Mouse (Mus musculus): ENCODE results near the gene Gfra1.

Gfra1 gene

DNA sequence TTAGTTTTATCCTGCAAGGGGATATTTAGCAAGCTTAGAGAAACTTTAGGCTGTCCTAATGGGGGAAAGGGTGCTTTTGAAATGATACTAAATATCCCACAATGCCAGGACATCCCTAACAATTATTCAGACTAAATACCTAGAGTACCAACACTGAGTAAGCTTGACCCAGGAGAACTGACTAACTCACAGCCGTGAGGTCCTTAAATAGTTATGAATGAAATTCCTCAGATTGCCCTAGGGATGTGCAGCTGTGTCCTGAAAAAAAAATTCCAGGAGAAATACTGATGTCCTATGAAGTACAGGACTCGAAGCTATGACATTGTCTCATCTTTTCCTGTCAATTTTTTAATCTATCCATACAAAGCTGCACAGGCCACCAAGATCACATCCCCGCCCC lies 201.5 kb downstream of the Gfra1 start:
- no peak for DNase-seq (ENCODE audit: low spot score)

DNA sequence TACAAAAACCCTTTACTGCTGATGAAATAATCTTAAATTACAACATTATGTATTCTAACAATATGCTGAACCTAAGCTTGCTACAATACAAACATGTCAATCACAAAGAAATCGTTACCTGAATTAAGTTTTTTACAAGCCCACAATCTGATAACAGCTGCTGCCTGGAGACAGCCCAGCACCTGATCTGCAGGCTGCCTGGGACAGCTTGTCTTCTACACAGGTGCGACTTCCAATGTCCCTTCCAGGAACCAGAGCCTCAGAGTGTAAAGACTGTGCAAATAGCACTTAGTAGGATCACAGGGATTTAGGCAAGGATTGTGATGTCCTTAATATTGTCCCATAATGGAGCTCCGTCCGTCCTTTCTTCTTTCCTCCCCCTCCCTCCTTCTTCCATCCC lies 204.0 kb downstream of the Gfra1 start:
- DNase-seq (ENCODE audit: low spot score), result no peak

DNA sequence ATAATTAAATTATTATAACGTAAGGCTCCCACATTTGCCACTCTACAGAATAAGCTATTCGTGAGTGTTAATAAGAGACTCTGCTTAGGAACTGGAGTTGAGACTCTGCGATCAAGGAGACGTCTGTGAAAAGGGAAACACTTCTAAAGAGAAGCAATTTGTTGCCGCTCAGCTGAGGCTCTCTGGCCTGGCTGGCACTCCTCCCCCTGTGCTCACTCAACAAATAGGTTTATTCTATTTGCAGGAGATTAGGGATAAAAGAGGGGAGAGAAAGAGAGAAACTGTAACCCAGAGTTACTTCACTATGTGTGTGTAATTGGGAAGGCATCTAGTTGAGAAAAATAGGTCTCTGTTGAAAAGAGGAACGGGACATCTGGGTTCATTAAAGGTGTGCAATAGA lies 204.6 kb downstream of the Gfra1 start:
- DNase-seq (ENCODE audit: low spot score), result no peak

DNA sequence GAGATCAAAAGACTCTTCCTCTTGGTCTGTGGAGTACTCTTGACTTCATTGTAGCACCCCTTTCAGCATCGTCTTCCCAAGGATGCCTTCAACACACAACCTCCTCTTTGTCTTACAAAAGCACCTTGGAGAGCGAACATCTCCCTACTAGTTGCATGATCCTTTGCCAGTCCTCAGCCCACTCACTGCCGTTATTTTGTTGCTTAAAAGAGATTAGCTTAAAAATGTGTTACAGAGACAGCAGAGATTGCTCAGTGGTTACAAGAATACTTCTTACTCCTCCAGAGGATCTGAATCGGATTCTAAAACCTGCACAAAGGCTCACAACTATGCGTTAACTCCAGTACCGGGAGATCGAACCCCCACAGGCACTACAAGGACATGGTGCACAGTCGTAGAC lies 205.5 kb downstream of the Gfra1 start:
- no peak for DNase-seq (ENCODE audit: low spot score)

DNA sequence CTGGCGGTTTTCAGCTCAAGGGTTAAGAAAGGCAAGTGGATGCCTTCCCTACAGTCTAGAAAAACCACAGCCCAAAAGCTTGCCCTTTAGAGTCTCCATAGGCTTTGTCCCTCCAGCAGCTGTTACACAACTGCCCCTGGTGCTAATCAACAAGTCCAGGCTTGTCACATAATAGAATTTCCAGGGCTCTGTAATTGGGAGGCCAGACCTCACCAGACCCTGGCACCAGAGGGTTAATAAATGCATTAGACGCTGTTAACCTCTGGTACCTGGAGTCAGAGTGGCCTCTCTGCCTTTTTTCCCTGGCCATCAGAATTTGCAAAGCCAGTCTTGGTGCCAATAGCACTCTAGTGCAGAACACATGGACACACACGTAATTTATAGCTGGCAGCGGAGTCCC lies 211.6 kb downstream of the Gfra1 start:
- no peak for DNase-seq (ENCODE audit: low spot score)

DNA sequence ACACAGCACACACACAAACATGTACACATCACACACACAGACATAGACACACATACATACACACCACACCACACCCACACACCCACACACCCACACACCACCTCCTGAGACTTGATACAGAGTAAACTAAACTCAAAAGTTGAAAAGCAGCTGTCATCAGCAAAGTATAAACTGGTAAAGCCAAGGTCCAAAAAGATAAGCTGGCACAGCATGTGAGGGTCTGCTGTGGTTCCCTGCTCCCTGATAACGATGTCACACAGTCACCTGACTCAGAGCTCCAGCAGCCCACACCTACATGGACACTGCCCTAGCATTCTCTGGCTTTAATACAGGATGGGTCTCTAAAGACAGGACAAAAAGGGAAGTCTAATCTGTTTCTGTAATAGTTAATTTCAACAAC lies 212.1 kb downstream of the Gfra1 start:
- no peak for DNase-seq (ENCODE audit: low spot score)

DNA sequence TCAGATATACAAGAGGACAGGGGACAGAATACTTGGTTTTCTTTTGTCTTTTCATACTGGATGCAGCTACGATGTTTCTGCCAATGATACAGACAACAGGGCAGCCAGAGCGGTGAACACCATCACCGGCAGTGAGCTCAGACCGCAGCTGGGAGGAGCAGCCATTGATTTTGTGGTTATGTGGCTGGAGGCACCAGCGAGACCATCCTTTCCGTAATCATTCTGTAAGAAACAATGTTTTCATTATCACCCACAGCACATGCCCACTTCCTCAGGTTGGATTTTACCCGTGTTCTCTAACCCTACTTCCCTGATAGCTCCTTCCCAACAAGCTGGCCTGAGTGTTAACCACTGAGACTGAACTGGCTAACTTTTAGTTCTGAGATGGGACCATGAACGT lies 217.4 kb downstream of the Gfra1 start:
- no peak for DNase-seq (ENCODE audit: low spot score)

DNA sequence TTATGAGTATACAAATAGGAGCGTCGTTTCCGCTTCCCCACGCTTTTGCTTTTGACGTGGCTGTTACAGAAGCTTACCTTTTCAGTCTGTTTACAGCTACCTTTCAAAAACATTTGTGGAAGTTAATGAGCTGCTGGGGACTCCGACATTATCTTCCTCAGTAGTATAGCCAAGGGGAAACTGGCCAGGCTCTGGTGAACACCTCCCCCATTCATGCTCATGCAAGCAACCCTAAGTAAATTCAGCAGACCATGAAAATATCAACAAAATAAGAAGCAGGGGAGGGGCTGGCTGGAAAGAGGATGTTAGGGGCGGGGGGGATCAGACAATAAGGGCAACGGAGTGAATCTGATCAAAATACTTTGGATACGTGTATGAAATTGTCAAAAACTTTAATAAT lies 228.0 kb downstream of the Gfra1 start:
- DNase-seq (ENCODE audit: low spot score), result no peak

DNA sequence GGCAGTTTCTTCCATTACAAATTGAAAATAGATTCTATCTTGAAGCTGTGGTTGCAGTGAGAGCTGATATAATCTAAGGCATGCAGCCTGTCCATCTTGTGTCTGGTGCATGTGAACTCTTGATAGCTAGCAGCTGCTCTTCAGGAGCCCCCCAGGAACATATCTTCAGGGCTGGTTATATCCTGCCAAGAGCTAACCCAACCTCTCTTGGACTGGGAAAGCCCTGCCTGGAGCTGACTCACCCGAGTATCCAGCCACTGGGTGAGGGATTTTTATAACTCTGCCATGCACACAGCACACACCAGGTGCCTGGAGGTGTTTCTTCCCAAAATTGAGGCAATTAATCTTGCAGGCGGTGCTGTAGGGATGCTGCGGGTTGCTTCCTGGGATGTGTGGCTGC lies 228.8 kb downstream of the Gfra1 start:
- no peak for DNase-seq (ENCODE audit: low spot score)

DNA sequence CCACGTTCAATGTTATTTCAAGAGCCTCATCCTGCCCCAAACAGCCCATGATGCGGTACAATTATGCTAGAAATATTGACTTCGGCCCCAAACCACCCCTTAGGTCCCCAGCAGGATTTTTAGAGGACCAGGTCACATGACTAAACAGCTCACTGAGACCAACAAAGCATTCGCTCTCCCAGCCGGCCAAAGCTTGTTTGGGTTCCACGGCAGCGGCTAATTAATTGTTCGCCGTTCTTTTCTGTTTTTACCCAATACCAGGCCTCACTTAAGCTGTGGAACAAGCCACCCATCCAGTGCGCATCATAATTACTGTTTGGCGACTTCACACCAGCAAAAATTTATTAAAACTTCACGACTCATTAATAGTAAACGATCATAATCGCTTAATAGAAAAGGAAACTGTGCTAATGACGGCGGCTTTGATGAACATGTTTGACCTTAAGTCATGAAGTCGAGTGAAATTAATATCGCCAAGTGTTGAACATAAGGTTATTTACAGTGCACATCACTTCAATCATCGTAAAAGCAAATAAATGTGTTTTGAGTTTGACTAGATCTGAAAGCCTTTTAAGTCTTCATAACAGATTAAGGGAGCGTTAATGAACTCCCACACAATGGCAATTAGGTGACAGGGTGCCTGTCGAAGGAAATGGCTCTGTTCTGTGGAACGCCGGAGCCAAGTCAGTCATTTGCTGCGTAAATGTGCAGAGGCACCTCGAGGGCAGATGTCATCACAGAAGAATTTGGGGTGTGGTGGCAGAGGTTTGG lies 235.5 kb downstream of the Gfra1 start:
- DNase-seq (ENCODE audit: low spot score), result no peak

DNA sequence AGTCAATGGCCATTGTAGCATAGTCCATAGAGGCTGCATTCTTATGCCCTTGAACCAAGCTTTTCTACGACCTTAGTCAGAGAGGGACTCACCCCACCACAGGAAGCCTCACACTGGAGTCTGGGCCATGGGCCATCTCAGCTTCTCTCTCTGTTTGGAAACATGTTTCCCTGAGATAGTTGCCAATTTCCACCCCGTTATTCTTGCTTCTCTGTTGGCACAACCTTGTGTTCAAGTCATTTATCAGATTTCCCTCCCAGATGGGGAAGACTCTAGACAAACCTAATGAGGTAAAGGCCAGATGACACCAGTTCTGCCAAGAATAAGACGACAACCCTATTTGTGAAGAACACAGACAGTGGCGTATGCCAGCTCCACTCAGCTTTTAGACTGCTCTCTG lies 238.1 kb downstream of the Gfra1 start:
- DNase-seq (ENCODE audit: low spot score), result no peak

DNA sequence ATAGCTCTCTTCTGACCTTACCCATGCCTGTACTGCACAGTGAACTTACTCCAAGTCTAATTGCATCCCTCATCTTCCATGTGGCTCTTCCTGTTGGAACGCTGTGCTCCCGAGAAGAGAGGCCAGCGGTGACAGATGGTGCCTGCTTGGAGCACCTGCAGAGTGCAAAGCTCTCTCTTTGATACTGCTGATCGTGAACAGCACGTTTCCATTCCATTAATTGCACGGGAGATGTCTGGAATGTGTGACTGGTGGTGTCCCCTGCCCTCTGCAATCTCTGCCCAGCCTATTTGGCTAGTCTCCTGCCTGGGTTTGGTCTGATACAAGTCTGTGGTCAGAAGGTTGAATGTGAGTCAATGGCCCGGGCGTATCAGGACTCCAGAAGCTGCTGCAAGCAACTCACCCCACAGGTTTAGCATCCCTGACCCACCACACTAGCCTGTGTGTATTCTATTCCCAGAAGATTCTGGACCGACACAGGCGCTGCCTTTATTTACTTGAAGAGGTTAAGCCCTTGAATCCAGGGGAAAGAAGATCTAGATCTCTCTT lies 249.1 kb downstream of the Gfra1 start:
- no peak for DNase-seq (ENCODE audit: low spot score)

DNA sequence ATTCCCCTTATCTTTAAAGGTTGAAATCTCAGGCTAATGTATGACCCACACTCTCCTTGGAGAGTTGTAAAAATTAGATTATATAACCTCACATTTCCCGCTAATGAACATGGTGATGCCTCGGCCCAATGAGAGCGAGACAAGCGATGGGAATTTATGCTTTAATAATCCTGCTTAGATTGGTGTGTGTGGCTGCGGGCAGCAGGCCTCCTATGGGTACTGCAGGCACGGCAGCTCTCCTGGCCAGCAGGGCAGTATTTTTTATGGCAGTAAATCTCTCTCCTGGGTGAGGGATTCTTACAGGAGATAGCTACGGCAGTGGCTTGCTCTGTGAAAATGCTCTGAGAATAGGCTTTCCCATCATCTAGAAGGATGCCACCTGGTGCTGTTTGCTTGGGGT lies 250.2 kb downstream of the Gfra1 start:
- DNase-seq (ENCODE audit: low spot score), result no peak

DNA sequence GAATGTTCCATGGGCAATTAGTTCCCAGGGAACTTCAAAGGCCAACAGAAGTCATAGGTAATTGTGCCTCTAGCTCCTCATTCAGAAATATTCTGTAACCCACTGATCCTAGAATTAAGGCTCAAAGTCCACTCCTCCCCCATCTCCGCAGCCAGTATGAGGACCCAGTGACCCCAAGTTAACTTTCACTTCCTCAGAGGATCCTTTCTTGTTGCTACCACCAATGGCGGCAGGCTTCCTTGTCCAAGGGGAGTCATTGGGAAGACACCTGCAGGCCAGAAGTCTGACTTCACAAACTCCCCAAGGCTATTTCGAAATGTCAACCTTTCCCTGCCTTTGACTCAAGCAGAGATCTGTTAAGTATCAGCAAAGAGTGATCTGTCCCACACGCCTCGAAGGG lies 253.1 kb downstream of the Gfra1 start:
- no peak for DNase-seq (ENCODE audit: low spot score)

DNA sequence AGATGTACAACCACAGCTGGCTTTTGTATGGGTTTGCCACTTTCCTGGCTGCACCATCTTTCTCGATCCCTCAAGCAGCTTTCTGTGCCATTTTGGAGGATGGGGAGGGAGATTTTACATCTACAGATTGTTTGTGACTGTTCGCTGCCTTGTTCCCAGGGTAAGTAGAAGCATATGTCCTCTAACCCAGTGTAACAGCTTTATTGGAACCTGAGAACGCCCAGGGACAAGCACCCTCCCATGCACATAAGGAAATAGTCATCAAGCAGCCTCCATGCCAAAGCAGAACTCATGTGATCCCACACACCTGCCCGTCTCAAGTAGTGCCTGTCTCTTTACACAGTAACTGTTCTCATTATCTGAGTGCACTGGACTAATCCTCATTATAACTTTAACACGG lies 256.0 kb downstream of the Gfra1 start:
- no peak for DNase-seq (ENCODE audit: low spot score)

DNA sequence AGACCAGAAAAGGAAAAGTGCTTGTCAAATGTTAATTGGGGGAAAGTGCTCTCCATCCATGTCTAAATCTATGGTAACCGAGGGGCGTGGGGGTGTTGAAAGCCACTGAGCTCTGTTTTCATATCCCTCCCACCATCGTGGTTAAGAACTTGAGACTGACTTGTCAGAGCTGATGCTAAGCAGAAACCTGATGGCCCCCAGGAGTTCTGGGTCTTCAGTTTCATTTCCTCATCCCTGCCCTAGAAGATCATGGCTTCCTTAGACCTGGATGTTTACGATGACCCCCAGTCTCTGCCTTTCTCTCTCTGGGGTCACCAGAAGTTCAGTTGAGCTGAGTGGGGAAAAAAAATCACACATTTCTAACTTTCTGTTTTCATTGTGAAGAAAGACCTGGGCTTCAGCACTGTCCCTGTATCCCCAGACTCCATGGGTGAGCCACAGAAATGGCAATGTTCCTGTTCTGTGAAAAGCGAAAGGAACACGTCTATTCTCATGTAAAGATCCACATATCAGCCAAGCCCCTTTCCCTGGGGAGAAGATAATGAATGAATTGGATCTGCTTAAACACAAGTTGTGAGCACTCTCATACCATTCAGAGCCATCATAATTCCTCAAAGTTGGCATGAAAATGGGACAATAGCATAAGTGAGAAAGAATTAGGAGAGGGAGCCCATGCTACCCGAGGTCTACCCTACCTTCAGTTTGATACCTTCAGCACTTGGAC lies 261.8 kb downstream of the Gfra1 start:
- no peak for DNase-seq (ENCODE audit: low spot score)

DNA sequence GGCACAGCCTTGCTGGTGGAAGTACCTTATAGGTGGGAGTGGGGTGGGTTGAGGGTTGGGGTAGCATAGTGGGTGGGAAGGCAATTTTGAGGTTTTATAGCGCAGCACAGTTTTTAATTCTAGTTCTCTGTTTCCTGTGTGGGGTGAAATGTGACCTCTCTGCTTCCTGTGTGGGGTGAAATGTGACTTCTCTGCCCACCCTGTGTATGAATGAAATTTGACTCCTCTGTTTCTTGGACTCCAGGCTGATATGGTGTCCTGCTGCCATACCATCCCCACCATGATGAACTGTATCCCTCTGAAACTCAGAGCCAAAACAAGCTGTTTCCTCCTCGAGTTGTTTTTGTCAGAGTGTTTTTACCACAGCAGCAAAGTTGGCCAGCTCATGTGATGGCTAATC lies 264.8 kb downstream of the Gfra1 start:
- DNase-seq (ENCODE audit: low spot score), result no peak

DNA sequence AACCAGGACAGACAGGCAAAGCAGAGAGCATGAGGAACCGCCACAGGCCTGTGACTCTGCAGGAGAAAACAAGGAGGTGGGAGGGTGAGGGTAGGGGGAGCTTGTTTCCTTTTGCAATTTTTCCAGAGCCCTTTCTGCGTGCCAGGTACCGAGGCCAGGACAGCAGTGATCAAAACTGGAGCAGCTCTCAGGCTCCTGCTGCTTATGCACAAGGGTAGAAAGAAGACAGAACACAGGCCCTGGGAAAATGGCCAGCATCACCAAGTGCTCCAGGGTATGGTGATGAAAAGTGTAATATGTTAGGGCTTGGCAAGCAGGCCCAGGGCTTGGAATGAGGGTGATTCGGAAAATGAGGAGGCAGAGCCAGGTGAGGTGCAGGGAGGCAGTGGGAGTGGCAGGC lies 269.2 kb downstream of the Gfra1 start:
- no peak for DNase-seq (ENCODE audit: low spot score)
